Mouse (Mus musculus): ENCODE results near the gene Cdk20.
"Not testable (repeated sequence)": the region's sequence is repeated elsewhere in the genome, so short reads cannot be mapped to it uniquely, and the experiment has no call there.

DNA sequence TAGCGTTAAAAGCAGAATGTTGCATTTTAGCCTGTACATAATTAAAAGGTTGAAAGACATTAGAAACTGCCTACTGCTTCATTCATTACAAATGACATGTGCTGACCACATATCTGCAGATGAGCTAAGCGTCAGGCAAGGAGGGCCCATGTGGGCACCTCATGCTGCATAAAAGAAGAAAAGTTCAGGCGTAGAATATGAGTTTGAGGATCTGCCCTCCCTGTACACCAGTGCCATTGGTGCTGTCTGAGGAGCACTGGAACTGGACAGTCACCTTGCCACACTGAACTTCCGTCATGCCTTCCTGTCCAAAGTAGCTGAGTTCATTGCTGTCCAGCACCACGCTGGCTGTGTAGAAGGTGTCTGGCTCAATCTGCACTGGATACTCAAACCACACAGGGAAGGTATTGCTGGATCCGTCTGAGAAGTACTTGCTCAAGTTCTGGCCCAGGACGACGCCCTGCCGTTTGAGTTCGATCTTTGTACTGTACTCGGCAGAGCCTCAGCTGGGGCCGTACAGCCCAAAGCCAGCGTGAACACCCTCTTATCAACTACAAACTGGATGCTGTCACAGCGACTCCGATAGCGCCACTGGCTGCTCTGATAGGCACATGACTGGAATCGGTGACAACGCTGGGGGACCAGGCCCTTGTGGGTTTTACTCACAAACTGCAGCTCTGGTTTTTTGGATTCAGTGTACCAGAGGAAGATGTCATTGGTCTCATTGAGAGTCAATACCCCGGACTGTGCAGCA lies 25.3 kb downstream of the Cdk20 start:
- TF ChIP-seq POLR2A (IDR thresholded peaks at IDR 0.05; ENCODE audit: extremely low read depth, insufficient read depth, low read length); CTCF (IDR thresholded peaks at IDR 0.05; ENCODE audit: low read depth, low read length): not testable (repeated sequence)

Data from liver, adult 2 months (tissue).